Mouse (Mus musculus) stomach, postnatal 0 days (tissue): ENCODE data around the gene Gm49318.

ENCODE experiments used
- CTCF ChIP-seq: IDR thresholded peaks from 2 replicates; pipeline ENCODE4 v1.5.1; 2016; ENCODE audit warnings: antibody characterized with exemption, low read depth, mild to moderate bottlenecking, moderate library complexity
- EP300 ChIP-seq: optimal IDR thresholded peaks from 2 replicates; pipeline ENCODE3; 2016; ENCODE audit warnings: antibody characterized with exemption

DNA sequence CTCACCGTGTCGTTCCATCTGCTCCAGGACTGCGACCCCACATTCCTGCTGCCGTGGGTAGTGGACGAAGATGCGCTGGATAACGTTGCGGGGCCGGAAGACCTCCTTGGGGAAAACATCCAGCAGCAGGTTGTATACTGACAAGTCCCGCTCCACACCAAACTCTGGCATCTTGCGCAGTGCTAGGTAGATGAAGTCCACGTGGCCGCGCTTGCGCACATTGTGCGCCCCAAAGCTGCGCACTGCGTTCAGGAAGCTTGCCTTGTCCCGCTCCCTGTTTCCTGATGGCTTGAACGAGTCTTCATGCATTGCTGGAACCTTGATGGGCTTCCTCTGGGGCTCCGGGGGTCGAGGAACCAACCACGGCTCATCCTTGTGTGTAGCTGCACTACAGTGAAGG is 5.2 kb upstream of the Gm49318 start:
- no peak for TF ChIP-seq CTCF
- TF ChIP-seq EP300 = no peak
